Mouse (Mus musculus): Measurements from ENCODE around the gene Asz1. TPM values are rescaled to one million over a fixed set of nuclear protein-coding genes. Genes with fewer than 3 reads are reported as not detected.

The Asz1 gene
- total RNA-seq, 4 experiments from 2014 or later, result not detected

- DNase-seq (ENCODE audit: low spot score in 2 of 2), result no peak
These were observed 101.5 kb downstream of the Asz1 start for GRCm38 (mm10) chr6:18007356-18007755.

GRCm38 (mm10) chr6:18002065-18002464 is 106.8 kb downstream of the Asz1 start:
- no peak for DNase-seq (ENCODE audit: low spot score in 2 of 2)

Other genes with a start within 250 kb of the Asz1 start
- 1 to 10 TPM; 4.6 to 8.1 (median 6.5) TPM for gene Wnt2, start 78.5 kb downstream of the Asz1 start, total RNA-seq (2022)
- gene Cftr, start 61.6 kb upstream of the Asz1 start, total RNA-seq (2022), result under 1 TPM; 0.14 to 0.27 (median 0.17) TPM